In genomic region chr2:153083824-153084223, GRCm38 (mm10) we compare ENCODE assay signal across 20 mouse cellular contexts. TPM values are rescaled to one million over a fixed set of nuclear protein-coding genes. Genes with fewer than 3 reads are reported as not detected.
DNase-seq lines count a peak whose midpoint lies in the region; ATAC-seq and TF ChIP-seq lines count a peak whose summit lies in the region.
"Had no signal": no experiment of that assay in that cellular context is flagged by ENCODE, and none has a peak within 500 bp of the region (broad histone marks: within the 10 kb centered on the region; RNA-seq: fewer than 3 reads in every experiment).

No protein-coding gene starts in this region.

- TF ChIP-seq POLR2A in bone marrow, adult 2 months (IDR thresholded peaks at IDR 0.05; ENCODE audit: borderline replicate concordance, control insufficient read depth, low read depth, low read length), result no peak

- H3K9ac ChIP-seq in liver, embryonic 12.5 days, result no peak overlapping the region
- no peak overlapping the region for H3K9ac ChIP-seq in liver, embryonic 13.5 days
- H3K9ac ChIP-seq: heart, embryonic 13.5 days; hindbrain, embryonic 14.5 days; midbrain, embryonic 12.5 days; neural tube, embryonic 12.5 days had no signal

- no peak for ATAC-seq in liver, embryonic 12.5 days
- peak; percentile 15; the same call in 1 of the 2 replicates for ATAC-seq in liver, embryonic 13.5 days (ENCODE audit: low read depth)
- peak; percentile 44 for ATAC-seq in monocyte, adult 5-6 weeks (replicated peaks; ENCODE audit: insufficient number of reproducible peaks, low FRiP score, low TSS enrichment, poor library complexity, severe bottlenecking)

- no peak overlapping the region for H3K4me2 ChIP-seq in liver, embryonic 12.5 days
- H3K4me2 ChIP-seq in liver, embryonic 13.5 days, result no peak overlapping the region
- H3K4me2 ChIP-seq: heart, embryonic 13.5 days; hindbrain, embryonic 14.5 days; midbrain, embryonic 12.5 days; neural tube, embryonic 12.5 days had no signal

- DNase-seq in liver, result no peak
- DNase-seq in liver, embryonic 13.5 days, result no peak
- DNase-seq in adrenal gland, adult 18-20 months (ENCODE audit: low spot score in 2 of 2), result no peak
- no peak for DNase-seq in right cerebral cortex, adult 2 months (ENCODE audit: low spot score in 2 of 2)
- DNase-seq: cerebellum, adult 11 months; cerebellum, postnatal 36 days; heart, postnatal 36 days; kidney, adult 8-10 months; right cerebral cortex, adult 18-20 months; thymus, postnatal 4 days had no signal

- no peaks in the 10 kb centered on the region for H3K9me3 ChIP-seq in liver, embryonic 12.5 days (replicated peaks)
- H3K9me3 ChIP-seq in liver, embryonic 13.5 days (replicated peaks), result no peaks in the 10 kb centered on the region
- H3K9me3 ChIP-seq: heart, embryonic 13.5 days; midbrain, embryonic 12.5 days; neural tube, embryonic 12.5 days had no signal

- no peaks in the 10 kb centered on the region for H3K36me3 ChIP-seq in liver, embryonic 12.5 days
- no peaks in the 10 kb centered on the region for H3K36me3 ChIP-seq in liver, embryonic 13.5 days
- H3K36me3 ChIP-seq: heart, embryonic 13.5 days; midbrain, embryonic 12.5 days; neural tube, embryonic 12.5 days had no signal

- no peaks in the 10 kb centered on the region for H3K27me3 ChIP-seq in liver, embryonic 12.5 days (replicated peaks)
- no peaks in the 10 kb centered on the region for H3K27me3 ChIP-seq in liver, embryonic 13.5 days
- H3K27me3 ChIP-seq: midbrain, embryonic 12.5 days; neural tube, embryonic 12.5 days had no signal

- TF ChIP-seq CTCF in bone marrow, adult 2 months (IDR thresholded peaks at IDR 0.05; ENCODE audit: control insufficient read depth, insufficient read depth, low read length), result no peak

- H3K4me1 ChIP-seq in liver, embryonic 12.5 days, result 0 out of 2 replicates have a peak, but pooled peaks cover 5% of the 10 kb centered on the region
- peaks cover 7% of the 10 kb centered on the region; the same call in 1 of the 2 replicates for H3K4me1 ChIP-seq in bone marrow, adult 2 months (ENCODE audit: control insufficient read depth, insufficient read depth, low read length)
- H3K4me1 ChIP-seq in liver, embryonic 13.5 days (replicated peaks), result peaks cover 4% of the 10 kb centered on the region; the same call in 1 of the 2 replicates
- H3K4me1 ChIP-seq: heart, embryonic 13.5 days; midbrain, embryonic 12.5 days; neural tube, embryonic 12.5 days had no signal

- peak overlapping the region; percentile 27; the same call in 1 of the 2 replicates for H3K27ac ChIP-seq in liver, embryonic 12.5 days
- H3K27ac ChIP-seq in bone marrow, adult 2 months (ENCODE audit: control insufficient read depth, insufficient read depth, low read depth, low read length, poor library complexity), result peak overlapping the region; percentile 93
- no peak overlapping the region; the same call in 1 of the 2 replicates for H3K27ac ChIP-seq in liver, embryonic 13.5 days
- H3K27ac ChIP-seq: heart, embryonic 13.5 days; hindbrain, embryonic 14.5 days; midbrain, embryonic 12.5 days; neural tube, embryonic 12.5 days had no signal

- 65% methylated on average over 4 of the region's 4 CpGs for WGBS in liver, embryonic 12.5 days (ENCODE audit: insufficient replicate concordance)
- WGBS in bone marrow, adult 2 months, result 47% methylated on average over 4 of the region's 4 CpGs
- WGBS in liver, embryonic 13.5 days (ENCODE audit: insufficient replicate concordance), result 55% methylated on average over 4 of the region's 4 CpGs

- H3K4me3 ChIP-seq in liver, embryonic 12.5 days, result no peak overlapping the region
- H3K4me3 ChIP-seq in bone marrow, adult 2 months (replicated peaks; ENCODE audit: control insufficient read depth, low read depth, low read length), result no peak overlapping the region
- no peak overlapping the region for H3K4me3 ChIP-seq in liver, embryonic 13.5 days (replicated peaks)
- H3K4me3 ChIP-seq: heart, embryonic 13.5 days; midbrain, embryonic 12.5 days; neural tube, embryonic 12.5 days had no signal

RNA-seq across cellular contexts. Expression of gene Ccm2l, which starts 18.1 kb away (rescaled TPM):
- 2.1 and 2.6 TPM in 2 replicates for polyA plus RNA-seq in liver, embryonic 12.5 days (2016; fragmentation: Nextera tagmentation; extraction: Ambion mirVana)
- polyA plus RNA-seq in bone marrow, adult 2 months (2011; ENCODE audit: insufficient read depth, insufficient read length, low replicate concordance, missing spikeins), result 4.8 and 8.3 TPM in 2 replicates
- polyA plus RNA-seq in liver, embryonic 13.5 days (2015; fragmentation: Nextera tagmentation; extraction: Ambion mirVana), result 0.83 and 0.92 TPM in 2 replicates
- total RNA-seq in monocyte, adult 5-6 weeks (2017), result not detected in 3 replicates
- 10 to 100 TPM; 10.2 to 10.7 TPM for total RNA-seq in adrenal gland, adult 18-20 months (2021)
- polyA plus RNA-seq: C2C12 had no signal

RNA-seq across cellular contexts. Expression of gene Hck, which starts 24.4 kb away (rescaled TPM):
- polyA plus RNA-seq in liver, embryonic 12.5 days (2016; fragmentation: Nextera tagmentation; extraction: Ambion mirVana), result 5.6 and 6.5 TPM in 2 replicates
- polyA plus RNA-seq in bone marrow, adult 2 months (2011; ENCODE audit: insufficient read depth, insufficient read length, low replicate concordance, missing spikeins), result 20.0 and 54.3 TPM in 2 replicates
- polyA plus RNA-seq in liver, embryonic 13.5 days (2015; fragmentation: Nextera tagmentation; extraction: Ambion mirVana), result 7.5 and 7.8 TPM in 2 replicates
- total RNA-seq in monocyte, adult 5-6 weeks (2017), result 404 to 550 TPM (median 548 TPM) in 3 replicates
- 1 to 10 TPM; 3.9 to 4.2 TPM for total RNA-seq in adrenal gland, adult 18-20 months (2021)

RNA-seq across cellular contexts. Expression of gene Xkr7, which starts 52.2 kb away (rescaled TPM):
- polyA plus RNA-seq in liver, embryonic 12.5 days (2016; fragmentation: Nextera tagmentation; extraction: Ambion mirVana), result not detected in 2 replicates
- polyA plus RNA-seq in bone marrow, adult 2 months (2011; ENCODE audit: insufficient read depth, insufficient read length, low replicate concordance, missing spikeins), result not detected in 2 replicates
- polyA plus RNA-seq in liver, embryonic 13.5 days (2015; fragmentation: Nextera tagmentation; extraction: Ambion mirVana), result not detected in 2 replicates
- total RNA-seq in monocyte, adult 5-6 weeks (2017), result not detected in 3 replicates
- total RNA-seq in adrenal gland, adult 18-20 months (2021), result 1 to 10 TPM in 1 of 2 experiments, under 1 TPM in 1; 0.86 to 1.3 TPM
- total RNA-seq: gastrocnemius, adult 18-20 months; heart, postnatal 36 days had no signal
- polyA plus RNA-seq: C2C12; heart, embryonic 13.5 days; intestine, embryonic 14.5 days had no signal
